Comparison of ENCODE assay signal across 12 mouse cellular contexts in genomic region chr9:73245524-73245923, GRCm38 (mm10).
DNase-seq lines count a peak whose midpoint lies in the region; ATAC-seq lines count a peak whose summit lies in the region.
"Had no signal": no experiment of that assay in that cellular context is flagged by ENCODE, and none has a peak within 500 bp of the region (broad histone marks: within the 10 kb centered on the region; RNA-seq: fewer than 3 reads in every experiment).

No protein-coding gene starts in this region.

- 38% methylated on average over 7 of the region's 7 CpGs for WGBS in heart, embryonic 13.5 days

- H3K27me3 ChIP-seq in heart, embryonic 13.5 days (replicated peaks), result no peaks in the 10 kb centered on the region
- H3K27me3 ChIP-seq: embryonic facial prominence, embryonic 12.5 days had no signal

- no peaks in the 10 kb centered on the region for H3K9me3 ChIP-seq in heart, embryonic 13.5 days
- H3K9me3 ChIP-seq: embryonic facial prominence, embryonic 12.5 days; G1E had no signal

- ATAC-seq in heart, embryonic 13.5 days (ENCODE audit: extremely low read depth, insufficient number of reproducible peaks, low FRiP score, low TSS enrichment), result no peak
- peak; percentile 45; the same call in 1 of the 2 replicates for ATAC-seq in common myeloid progenitor, adult 5-6 weeks (replicated peaks; ENCODE audit: low read depth, poor library complexity, severe bottlenecking)
- ATAC-seq in erythroid progenitor cell, adult 5-6 weeks (replicated peaks; ENCODE audit: low FRiP score, poor library complexity, severe bottlenecking), result no peak

- H3K36me3 ChIP-seq in heart, embryonic 13.5 days, result no peaks in the 10 kb centered on the region
- H3K36me3 ChIP-seq: embryonic facial prominence, embryonic 12.5 days; G1E had no signal

- peaks cover 9% of the 10 kb centered on the region for H3K4me1 ChIP-seq in heart, embryonic 13.5 days
- H3K4me1 ChIP-seq: embryonic facial prominence, embryonic 12.5 days had no signal

- peak overlapping the region; percentile 23; the same call in 1 of the 2 replicates for H3K4me2 ChIP-seq in heart, embryonic 13.5 days
- H3K4me2 ChIP-seq: embryonic facial prominence, embryonic 12.5 days had no signal

- H3K27ac ChIP-seq in heart, embryonic 13.5 days (replicated peaks), result no peak overlapping the region
- H3K27ac ChIP-seq: embryonic facial prominence, embryonic 12.5 days had no signal

- H3K4me3 ChIP-seq in heart, embryonic 13.5 days, result no peak overlapping the region
- H3K4me3 ChIP-seq: embryonic facial prominence, embryonic 12.5 days had no signal

- intact Hi-C loops in left cerebral cortex, postnatal 14 days (cut with DNase I), result no loop called here
- intact Hi-C loops in left cerebral cortex, postnatal 4 days (cut with DNase I), result no loop called here

- DNase-seq in heart, postnatal 4 days, result no peak
- peak; percentile 25 to 28 for DNase-seq in left cerebral cortex, postnatal 14 days (ENCODE audit: low spot score in 2 of 2)
- DNase-seq in left cerebral cortex, postnatal 4 days, result no peak
- DNase-seq in cerebellum, adult 9-10 months, result peak; percentile 31
- DNase-seq: adrenal gland, adult 8-10 months; gastrocnemius, postnatal 25 days; lung, adult 2 months had no signal

- H3K9ac ChIP-seq in heart, embryonic 13.5 days, result no peak overlapping the region
- H3K9ac ChIP-seq: embryonic facial prominence, embryonic 12.5 days had no signal

Comparison
In these comparisons a context has a peak if more than half of its experiments do, and no peak if none do; other contexts are left out.
1. DNase-seq: peak in left cerebral cortex, postnatal 14 days (2 of 2) and cerebellum, adult 9-10 months (single experiment); none in heart, postnatal 4 days (single experiment) and left cerebral cortex, postnatal 4 days (single experiment).